Mouse (Mus musculus) adrenal gland, postnatal 36 days (tissue): ENCODE measurements around the gene Sspo. TPM values are rescaled to one million over a fixed set of nuclear protein-coding genes. Genes with fewer than 3 reads are reported as not detected.

Source experiments
- DNase-seq, 2 experiments: peaks; one replicate each; pipeline ENCODE4 v3.0.0; 2021; ENCODE audit warnings: mixed read lengths in 1 of 2
- microRNA-seq: library from miRNA; unstranded; fragments of <30 nt; microRNA quantifications from one replicate; pipeline ENCODE4 v1.2.0, GENCODE M21; 2021
- total RNA-seq, 2 experiments: library from RNA; stranded (reverse); gene quantifications; 2 replicates each; pipeline ENCODE4 v1.2.3; 2021

Sspo gene
- total RNA-seq, 2 experiments from 2014 or later = 1.9 to 2.4 TPM

GRCm38 (mm10) chr6:48539860-48540259 lies 91.8 kb downstream of the Sspo start:
- no peak for DNase-seq

GRCm38 (mm10) chr6:48540721-48541120 lies 92.7 kb downstream of the Sspo start:
- no peak for DNase-seq

GRCm38 (mm10) chr6:48541560-48542450 lies 93.8 kb downstream of the Sspo start:
- peak; percentile 85 to 89 for DNase-seq

GRCm38 (mm10) chr6:48542631-48543030 lies 94.6 kb downstream of the Sspo start:
- DNase-seq = no peak

GRCm38 (mm10) chr6:48545251-48545650 lies 97.2 kb downstream of the Sspo start:
- no peak for DNase-seq

- peak; percentile 49 to 66 for DNase-seq
Measured at GRCm38 (mm10) chr6:48546271-48546670, 98.2 kb downstream of the Sspo start.

- DNase-seq = no peak
Measured at GRCm38 (mm10) chr6:48546858-48547257, 98.8 kb downstream of the Sspo start.

- no peak for DNase-seq
Measured at GRCm38 (mm10) chr6:48548314-48548713, 100.3 kb downstream of the Sspo start.

Small RNA genes within 50 kb of the gene (microRNA-seq; reads per million reads assigned to microRNA genes)
- not detected for gene Gm24325

Other genes with a start within 250 kb of the Sspo start
- 10 to 100 TPM; 19.2 to 37.3 TPM for gene Krba1, start 52.6 kb upstream of the Sspo start, total RNA-seq
- 10 to 100 TPM; 31.2 to 62.6 TPM for gene Zfp467, start 2.4 kb upstream of the Sspo start, total RNA-seq
- gene Atp6v0e2, start 89.4 kb downstream of the Sspo start, total RNA-seq = 10 to 100 TPM; 61.8 to 63.3 TPM
- gene Lrrc61, start 106.6 kb downstream of the Sspo start, total RNA-seq = 10 to 100 TPM; 26.0 to 49.9 TPM
- 10 to 100 TPM; 52.7 to 77.5 TPM for gene Rarres2, start 124.6 kb downstream of the Sspo start, total RNA-seq
- gene Gm45021, start 141.4 kb downstream of the Sspo start, total RNA-seq = not detected
- 10 to 100 TPM; 48.5 to 50.5 TPM for gene Repin1, start 145.7 kb downstream of the Sspo start, total RNA-seq
- gene Gm44965, start 145.7 kb downstream of the Sspo start, total RNA-seq = not detected
- 1 to 10 TPM; 6.8 to 9.5 TPM for gene Zfp775, start 153.8 kb downstream of the Sspo start, total RNA-seq
- gene AI854703, start 178.5 kb downstream of the Sspo start, total RNA-seq = 1 to 10 TPM; 1.5 to 1.6 TPM
- 10 to 100 TPM in 1 of 2 experiments, 1 to 10 TPM in 1; 9.9 to 15.7 TPM for gene Gimap8, start 199.0 kb downstream of the Sspo start, total RNA-seq
- 1 to 10 TPM; 4.4 to 7.1 TPM for gene Gimap9, start 227.9 kb downstream of the Sspo start, total RNA-seq
- 10 to 100 TPM; 41.2 to 60.8 TPM for gene Gimap4, start 236.3 kb downstream of the Sspo start, total RNA-seq